Mouse (Mus musculus): ENCODE results near the gene Ruvbl2.
A peak's percentile ranks its signal among the peaks of the same experiment; 100 is the strongest.

GRCm38 (mm10) chr7:45403532-45404261 is 34.2 kb downstream of the Ruvbl2 start:
- no peak for TF ChIP-seq ZC3H11A (IDR thresholded peaks at IDR 0.05; ENCODE audit: low read depth, low read length)
- no peak for TF ChIP-seq EP300 (IDR thresholded peaks at IDR 0.05; ENCODE audit: low read length)
- no peak for TF ChIP-seq USF1 (IDR thresholded peaks at IDR 0.05; ENCODE audit: low read depth, low read length)
- TF ChIP-seq CTCF (conservative IDR thresholded peaks at IDR 0.05 in 1 of 2, IDR thresholded peaks at IDR 0.05 in 1 of 2; ENCODE audit: low read depth in 2 of 2, low read length in 2 of 2): peak; percentile 27 to 86; a peak in 2 of 4 replicates
- no peak for TF ChIP-seq BHLHE40 (IDR thresholded peaks at IDR 0.05; ENCODE audit: low read depth, low read length)
- TF ChIP-seq RCOR1 (conservative IDR thresholded peaks at IDR 0.05; ENCODE audit: low read depth, low read length): no peak
- TF ChIP-seq MYC (IDR thresholded peaks at IDR 0.05; ENCODE audit: low read depth, low read length): no peak

All from CH12.LX (cell line).